Mouse (Mus musculus) forebrain, embryonic 15.5 days (tissue): ENCODE data around the gene AW549877. TPM values are rescaled to one million over a fixed set of nuclear protein-coding genes. Genes with fewer than 3 reads are reported as not detected.

ENCODE experiments used
- ATAC-seq: fragments of 200-750 bp; cut with Nextera tagmentation; replicated peaks from 2 replicates; pipeline ENCODE4 v1.8.0; 2017; ENCODE audit warnings: mild to moderate bottlenecking, moderate TSS enrichment, moderate library complexity
- H3K27ac ChIP-seq: fragments of 300-500 bp; sonication (generic); replicated peaks from 2 replicates; pipeline ENCODE4 v1.5.1; 2015; ENCODE audit warnings: mild to moderate bottlenecking, inconsistent platforms
- H3K27me3 ChIP-seq: fragments of 300-500 bp; sonication (generic); 2 replicates; pipeline ENCODE4 v1.6.1; 2015; ENCODE audit warnings: inconsistent platforms
- H3K36me3 ChIP-seq: fragments of 300-500 bp; sonication (generic); 2 replicates; pipeline ENCODE4 v1.6.1; 2015; ENCODE audit warnings: mild to moderate bottlenecking, inconsistent platforms
- H3K4me1 ChIP-seq: fragments of 300-500 bp; sonication (generic); 2 replicates; pipeline ENCODE4 v1.6.1; 2015; ENCODE audit warnings: inconsistent platforms
- H3K4me2 ChIP-seq: fragments of 300-500 bp; sonication (generic); replicated peaks from 2 replicates; pipeline ENCODE4 v1.6.1; 2015; ENCODE audit warnings: mild to moderate bottlenecking, inconsistent platforms
- H3K4me3 ChIP-seq: fragments of 300-500 bp; sonication (generic); 2 replicates; pipeline ENCODE4 v1.5.1; 2015; ENCODE audit warnings: mild to moderate bottlenecking, inconsistent platforms
- H3K9ac ChIP-seq: fragments of 300-500 bp; sonication (generic); replicated peaks from 2 replicates; pipeline ENCODE4 v1.6.1; 2015; ENCODE audit warnings: mild to moderate bottlenecking, inconsistent platforms
- H3K9me3 ChIP-seq: fragments of 300-500 bp; sonication (generic); 2 replicates; pipeline ENCODE4 v1.6.1; 2016; ENCODE audit warnings: inconsistent platforms
- WGBS: fragments of 180-500 bp; shearing (Covaris S2); methylation state at CpG from one replicate; pipeline ENCODE4 v1.1.7; 2015; ENCODE audit warnings: mixed read lengths; 5-methylcytosine and 5-hydroxymethylcytosine counted together
- polyA plus RNA-seq: library from polyadenylated mRNA; unstranded; fragments of >200 nt; fragmentation: Nextera tagmentation; extraction: Ambion mirVana; gene quantifications from 2 replicates; pipeline ENCODE4 v1.2.1, GENCODE M21; 2015

The AW549877 gene
- polyA plus RNA-seq, 1 experiment from 2014 or later: 33.9 TPM

DNA sequence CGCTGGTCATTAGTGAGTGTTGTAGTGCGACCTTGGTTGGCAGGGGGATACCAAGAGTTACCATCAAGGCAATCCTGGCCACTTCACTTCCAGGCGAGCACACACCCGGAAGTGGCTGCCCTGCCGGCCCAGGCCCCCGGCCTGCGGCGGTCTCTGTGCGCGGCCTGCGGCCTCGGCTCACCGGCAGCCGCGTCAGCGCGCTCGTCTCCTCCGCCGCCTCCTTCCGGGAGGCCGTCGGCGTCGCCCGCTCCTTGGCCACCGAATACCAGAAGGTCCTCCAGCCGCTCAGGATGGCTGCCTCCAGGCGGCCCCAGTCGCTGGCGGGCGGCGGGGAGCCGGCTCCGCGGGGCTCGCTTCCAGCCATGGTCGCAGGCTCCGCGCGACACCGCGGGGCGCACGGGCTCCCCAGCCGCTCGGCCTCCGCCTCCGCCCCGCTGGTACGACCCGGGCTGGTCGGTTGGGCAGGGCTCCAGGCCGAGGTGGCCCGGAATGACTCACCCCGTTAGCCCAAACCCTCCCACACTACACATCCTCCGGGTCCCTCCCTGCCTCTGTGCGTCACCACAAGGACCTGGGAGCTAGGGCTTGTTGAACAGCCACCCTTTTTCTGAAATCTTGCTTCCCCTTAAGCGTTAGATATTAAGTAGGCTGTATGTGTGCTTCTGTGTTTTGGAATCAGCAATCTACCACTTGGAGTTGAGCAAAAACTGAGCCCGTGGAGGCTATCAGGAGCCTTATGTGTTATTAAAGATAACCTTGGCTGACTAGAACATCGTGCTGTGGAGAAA is 16.3 kb downstream of the AW549877 start, which contains the start of gene Fbxo4:
Gene Fbxo4, minus strand, starts transcription at position 513 of the 788 bp plus-strand sequence.
- Histone ChIP-seq H3K4me3 (peak within 1 kb of the TSS; percentile 62), H3K4me1 (0 out of 2 replicates have a peak, but pooled peaks cover 5% of the 10 kb centered on the region), H3K27ac (peak within 1 kb of the TSS; percentile 92), H3K36me3 (peaks cover 7% of the 10 kb centered on the region), H3K9me3 (no peaks in the 10 kb centered on the region), H3K27me3 (no peaks in the 10 kb centered on the region), H3K4me2 (peak within 1 kb of the TSS; percentile 57), H3K9ac (peak within 1 kb of the TSS; percentile 77)
- WGBS: 2% methylated on average over 61 of the region's 61 CpGs
- ATAC-seq: peak; percentile 94

GRCm38 (mm10) chr15:3978279-3978678 is 17.3 kb downstream of the AW549877 start:
- Histone ChIP-seq H3K4me1 (0 out of 2 replicates have a peak, but pooled peaks cover 5% of the 10 kb centered on the region), H3K27ac (no peak overlapping the region), H3K27me3 (no peaks in the 10 kb centered on the region), H3K9me3 (no peaks in the 10 kb centered on the region), H3K4me2 (no peak overlapping the region), H3K36me3 (no peaks in the 10 kb centered on the region; the same call in 1 of the 2 replicates), H3K4me3 (no peak overlapping the region), H3K9ac (no peak overlapping the region)
- no peak for ATAC-seq
- WGBS: 91% methylated on average over 2 of the region's 2 CpGs

- 0 out of 2 replicates have a peak, but pooled peaks cover 3% of the 10 kb centered on the region for H3K36me3 ChIP-seq
- no peak overlapping the region for H3K4me3 ChIP-seq
- H3K4me1 ChIP-seq: no peaks in the 10 kb centered on the region
- WGBS: 90% methylated on average over 3 of the region's 3 CpGs
- H3K27me3 ChIP-seq: no peaks in the 10 kb centered on the region
- H3K9me3 ChIP-seq: no peaks in the 10 kb centered on the region
- no peak for ATAC-seq
- no peak overlapping the region for H3K4me2 ChIP-seq
- no peak overlapping the region for H3K27ac ChIP-seq
- H3K9ac ChIP-seq: no peak overlapping the region
Observed at GRCm38 (mm10) chr15:3973300-3973699, 22.2 kb downstream of the AW549877 start.

- Histone ChIP-seq H3K27ac (no peak overlapping the region), H3K4me2 (no peak overlapping the region), H3K27me3 (no peaks in the 10 kb centered on the region), H3K4me3 (no peak overlapping the region), H3K9me3 (no peaks in the 10 kb centered on the region), H3K36me3 (0 out of 2 replicates have a peak, but pooled peaks cover 3% of the 10 kb centered on the region), H3K9ac (no peak overlapping the region), H3K4me1 (no peaks in the 10 kb centered on the region)
- no peak for ATAC-seq
- WGBS: 95% methylated on average over 6 of the region's 6 CpGs
Observed at GRCm38 (mm10) chr15:3970193-3970592, 25.4 kb downstream of the AW549877 start.

DNA sequence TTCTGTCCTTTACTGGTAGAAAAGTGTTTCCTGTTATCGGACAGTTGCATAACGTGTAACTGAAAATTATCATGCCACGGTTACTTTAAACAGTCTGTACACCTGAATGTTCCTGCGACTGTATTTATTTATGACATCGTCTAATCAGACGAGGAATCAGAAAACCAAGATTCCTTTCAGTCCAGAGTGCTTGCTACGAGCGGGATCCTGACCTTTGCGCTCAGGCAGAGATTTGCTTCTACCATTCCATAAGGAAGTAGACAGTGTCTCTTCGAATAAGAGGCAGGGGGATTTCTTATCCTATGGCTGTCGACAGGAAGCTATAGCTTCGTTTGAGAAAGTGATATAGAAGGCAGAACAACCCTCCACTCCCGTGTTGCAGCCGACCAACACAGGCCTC is 25.8 kb downstream of the AW549877 start:
- Histone ChIP-seq H3K36me3 (0 out of 2 replicates have a peak, but pooled peaks cover 3% of the 10 kb centered on the region), H3K4me1 (no peaks in the 10 kb centered on the region), H3K9me3 (no peaks in the 10 kb centered on the region), H3K27ac (no peak overlapping the region), H3K9ac (no peak overlapping the region), H3K4me3 (no peak overlapping the region), H3K4me2 (no peak overlapping the region), H3K27me3 (no peaks in the 10 kb centered on the region)
- 92% methylated on average over 14 of the region's 14 CpGs for WGBS
- ATAC-seq: no peak

DNA sequence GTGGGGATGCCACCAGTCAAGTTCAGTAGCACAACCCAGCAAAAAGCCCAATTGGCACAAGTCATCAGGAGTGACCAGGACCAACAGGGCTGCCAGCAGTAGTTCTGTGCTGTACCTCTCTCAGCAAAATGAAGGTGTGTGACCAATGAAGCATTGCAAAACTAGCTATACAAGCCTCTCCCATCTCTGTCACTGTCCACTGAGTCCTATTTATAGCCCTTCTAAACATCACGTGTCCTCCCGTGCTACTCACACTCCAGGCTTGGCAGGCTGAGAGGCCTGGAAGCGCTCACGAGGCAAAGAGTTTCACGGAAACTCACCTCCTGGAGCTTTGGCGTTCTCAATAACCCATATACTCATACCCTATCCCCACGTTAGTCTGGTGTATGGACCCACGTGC is 33.3 kb downstream of the AW549877 start:
- H3K27ac ChIP-seq: no peak overlapping the region
- no peaks in the 10 kb centered on the region for H3K9me3 ChIP-seq
- 83% methylated on average over 8 of the region's 8 CpGs for WGBS
- no peaks in the 10 kb centered on the region for H3K36me3 ChIP-seq
- H3K4me1 ChIP-seq: no peaks in the 10 kb centered on the region
- no peak overlapping the region for H3K4me3 ChIP-seq
- no peaks in the 10 kb centered on the region for H3K27me3 ChIP-seq
- no peak overlapping the region for H3K4me2 ChIP-seq
- H3K9ac ChIP-seq: no peak overlapping the region
- ATAC-seq: no peak

DNA sequence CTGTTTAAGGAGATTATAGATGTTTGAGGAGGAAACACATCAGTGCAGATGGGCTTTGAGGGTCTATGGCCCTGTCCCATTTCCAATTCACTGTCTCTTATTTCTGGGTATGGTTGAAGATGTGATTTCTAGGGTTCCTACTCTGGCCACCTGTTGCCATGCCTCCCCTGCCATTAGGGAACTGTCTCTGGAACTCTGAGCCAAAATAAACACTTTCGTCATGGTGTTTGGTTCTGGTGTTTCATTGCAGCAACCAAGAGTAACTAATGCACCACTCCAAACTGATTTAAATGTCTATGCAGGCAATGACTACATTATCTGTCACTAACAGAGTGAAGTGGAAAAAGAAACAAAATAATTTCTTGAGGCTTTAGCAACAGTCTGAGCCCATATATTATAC is 35.5 kb downstream of the AW549877 start:
- Histone ChIP-seq H3K27ac (no peak overlapping the region), H3K36me3 (no peaks in the 10 kb centered on the region), H3K9ac (no peak overlapping the region), H3K27me3 (no peaks in the 10 kb centered on the region), H3K4me2 (no peak overlapping the region), H3K9me3 (no peaks in the 10 kb centered on the region), H3K4me1 (no peaks in the 10 kb centered on the region), H3K4me3 (no peak overlapping the region)
- ATAC-seq: no peak
- WGBS: 66% methylated on average over 1 of the region's 1 CpGs

DNA sequence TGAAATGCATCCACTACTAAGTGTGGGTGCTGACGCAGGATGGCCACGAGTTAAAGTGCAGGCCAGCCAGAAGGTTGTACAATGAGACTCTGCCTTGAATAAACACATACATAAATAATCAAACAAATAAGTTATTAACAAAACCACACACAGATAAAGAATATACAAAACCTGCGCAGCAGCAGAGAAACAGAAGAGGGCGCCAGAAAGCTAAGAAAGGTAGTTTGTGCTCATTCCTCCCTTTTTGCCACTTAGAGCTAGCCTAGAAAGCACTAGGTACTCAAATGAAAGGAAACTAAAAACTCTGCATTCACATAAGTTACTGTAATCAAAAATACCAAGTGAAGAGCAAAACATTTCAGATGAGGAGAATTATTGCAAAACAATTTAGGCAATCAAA is 37.6 kb downstream of the AW549877 start:
- H3K4me1 ChIP-seq: no peaks in the 10 kb centered on the region
- H3K27ac ChIP-seq: no peak overlapping the region
- 0 out of 2 replicates have a peak, but pooled peaks have one; percentile 46 for ATAC-seq
- H3K36me3 ChIP-seq: no peaks in the 10 kb centered on the region
- H3K4me2 ChIP-seq: no peak overlapping the region
- no peak overlapping the region for H3K9ac ChIP-seq
- no peak overlapping the region for H3K4me3 ChIP-seq
- 30% methylated on average over 4 of the region's 4 CpGs for WGBS
- no peaks in the 10 kb centered on the region for H3K27me3 ChIP-seq
- H3K9me3 ChIP-seq: no peaks in the 10 kb centered on the region

DNA sequence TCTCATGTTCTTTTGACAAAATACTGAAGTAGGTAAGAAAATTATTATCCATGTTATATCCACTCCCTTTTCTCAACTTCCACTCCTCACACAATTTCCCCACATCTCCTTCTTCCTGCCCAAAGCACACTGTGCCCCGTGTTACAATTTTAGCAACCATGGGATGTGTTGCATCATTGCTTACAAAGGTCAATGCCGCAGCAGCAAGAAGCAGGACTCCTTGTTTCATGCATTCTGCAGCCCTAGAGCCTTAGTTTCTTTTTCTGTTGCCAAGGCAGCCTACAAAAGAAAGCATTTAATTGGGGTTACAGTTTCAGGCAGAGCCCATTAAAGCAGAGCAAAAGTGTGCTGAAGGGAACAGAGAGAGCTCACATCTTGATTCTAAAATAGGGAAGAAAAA is 40.6 kb downstream of the AW549877 start:
- ATAC-seq: no peak
- Histone ChIP-seq H3K4me2 (no peak overlapping the region), H3K27ac (no peak overlapping the region), H3K36me3 (no peaks in the 10 kb centered on the region), H3K4me1 (no peaks in the 10 kb centered on the region), H3K9ac (no peak overlapping the region), H3K27me3 (no peaks in the 10 kb centered on the region), H3K4me3 (no peak overlapping the region), H3K9me3 (no peaks in the 10 kb centered on the region)
- 38% methylated on average over 2 of the region's 2 CpGs for WGBS

DNA sequence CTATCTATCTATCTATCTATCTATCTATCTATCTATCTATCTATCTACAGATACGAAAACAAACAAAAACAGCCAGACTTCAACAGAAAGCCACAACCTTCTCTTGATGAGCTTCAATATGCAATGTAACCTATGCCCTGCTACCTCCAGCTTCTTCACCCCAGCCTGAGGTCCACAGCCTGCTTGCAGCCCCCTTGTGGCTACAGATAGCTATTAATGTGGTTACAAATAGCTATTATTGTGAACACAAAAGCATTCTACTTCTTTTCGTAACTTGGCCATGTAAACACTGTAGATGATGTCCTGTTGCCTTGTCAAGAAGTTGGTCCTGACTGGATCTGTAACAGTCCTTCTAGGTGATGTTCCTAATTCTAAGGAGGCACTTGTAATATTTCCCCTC is 57.4 kb downstream of the AW549877 start:
- H3K4me1 ChIP-seq: no peaks in the 10 kb centered on the region

GRCm38 (mm10) chr15:3936056-3936455 is 59.5 kb downstream of the AW549877 start:
- Histone ChIP-seq H3K4me3 (no peak overlapping the region), H3K27ac (no peak overlapping the region), H3K4me1 (no peaks in the 10 kb centered on the region), H3K27me3 (no peaks in the 10 kb centered on the region), H3K4me2 (no peak overlapping the region), H3K9me3 (no peaks in the 10 kb centered on the region), H3K36me3 (no peaks in the 10 kb centered on the region), H3K9ac (no peak overlapping the region)
- WGBS: 87% methylated on average over 3 of the region's 3 CpGs
- ATAC-seq: no peak

More for the DNA sequence above, 57.4 kb downstream of the AW549877 start:
- no peak overlapping the region for H3K4me3 ChIP-seq
- ATAC-seq: no peak
- no peak overlapping the region for H3K4me2 ChIP-seq
- no peaks in the 10 kb centered on the region for H3K27me3 ChIP-seq
- no peak overlapping the region for H3K27ac ChIP-seq
- H3K9me3 ChIP-seq: no peaks in the 10 kb centered on the region
- WGBS: 85% methylated on average over 2 of the region's 2 CpGs
- H3K9ac ChIP-seq: no peak overlapping the region
- no peaks in the 10 kb centered on the region for H3K36me3 ChIP-seq

GRCm38 (mm10) chr15:3933466-3933865 is 62.1 kb downstream of the AW549877 start:
- Histone ChIP-seq H3K27ac (no peak overlapping the region), H3K4me1 (no peaks in the 10 kb centered on the region), H3K4me3 (no peak overlapping the region), H3K9me3 (no peaks in the 10 kb centered on the region), H3K27me3 (no peaks in the 10 kb centered on the region), H3K36me3 (no peaks in the 10 kb centered on the region), H3K4me2 (no peak overlapping the region), H3K9ac (no peak overlapping the region)
- 92% methylated on average over 4 of the region's 4 CpGs for WGBS
- no peak for ATAC-seq
